Mouse (Mus musculus): ENCODE data around the gene Pde6c. TPM values are rescaled to one million over a fixed set of nuclear protein-coding genes. Genes with fewer than 3 reads are reported as not detected.

Pde6c gene
- total RNA-seq, 2 experiments from 2014 or later: not detected

DNA sequence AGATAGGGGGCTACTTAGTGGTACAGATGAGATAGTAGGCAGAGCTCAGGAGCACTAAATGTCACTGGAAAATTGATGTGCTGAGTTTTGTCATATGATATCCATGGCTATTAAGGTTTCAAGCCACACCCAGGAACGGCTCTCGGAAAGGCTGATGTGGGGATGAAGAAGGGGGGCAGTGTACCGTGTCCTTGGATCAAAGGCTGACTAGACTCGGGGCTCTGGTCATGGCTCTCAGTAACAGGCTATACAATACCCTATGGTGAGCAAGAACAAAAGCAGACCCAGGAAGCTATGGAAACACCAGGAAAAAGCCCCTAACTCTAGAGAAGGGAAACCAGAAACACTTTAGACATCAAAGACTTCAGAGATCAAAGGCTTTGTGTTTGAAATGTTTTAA lies 99.9 kb downstream of the Pde6c start:
- ATAC-seq (replicated peaks; ENCODE audit: low FRiP score, poor library complexity, severe bottlenecking): no peak

Other genes starting within 250 kb of the Pde6c start
- 0.84 and 1.8 TPM in 2 replicates for gene Myof, start 89.2 kb upstream of the Pde6c start, total RNA-seq (2015; ENCODE audit: low replicate concordance)
- 2.0 and 4.5 TPM in 2 replicates for gene Myof, start 89.2 kb upstream of the Pde6c start, total RNA-seq (2017; ENCODE audit: low replicate concordance)
- gene Cep55, start 77.8 kb upstream of the Pde6c start, total RNA-seq (2015; ENCODE audit: low replicate concordance): 1.7 and 9.7 TPM in 2 replicates
- 1.9 and 8.8 TPM in 2 replicates for gene Cep55, start 77.8 kb upstream of the Pde6c start, total RNA-seq (2017; ENCODE audit: low replicate concordance)
- gene Ffar4, start 35.7 kb upstream of the Pde6c start, total RNA-seq (2015; ENCODE audit: low replicate concordance): not detected in 2 replicates
- gene Ffar4, start 35.7 kb upstream of the Pde6c start, total RNA-seq (2017; ENCODE audit: low replicate concordance): not detected in 2 replicates
- gene Rbp4, start 7.5 kb upstream of the Pde6c start, total RNA-seq (2015; ENCODE audit: low replicate concordance): not detected in 2 replicates
- gene Rbp4, start 7.5 kb upstream of the Pde6c start, total RNA-seq (2017; ENCODE audit: low replicate concordance): not detected in 2 replicates
- 1.8 and 2.1 TPM in 2 replicates for gene Fra10ac1, start 91.4 kb downstream of the Pde6c start, total RNA-seq (2015; ENCODE audit: low replicate concordance)
- 6.1 and 9.5 TPM in 2 replicates for gene Fra10ac1, start 91.4 kb downstream of the Pde6c start, total RNA-seq (2017; ENCODE audit: low replicate concordance)
- gene Lgi1, start 131.8 kb downstream of the Pde6c start, total RNA-seq (2015; ENCODE audit: low replicate concordance): not detected in 2 replicates
- gene Lgi1, start 131.8 kb downstream of the Pde6c start, total RNA-seq (2017; ENCODE audit: low replicate concordance): not detected in 2 replicates

All from erythroid progenitor cell, adult 5-6 weeks (primary cell).